Mouse (Mus musculus) embryonic facial prominence, embryonic 14.5 days (tissue): ENCODE measurements at regions not wholly inside any gene's neighbourhood (a gene's known extent, or its start where the extent isn't known, plus 50 kb on each side); places are given as distances from the start of the nearest gene placed in this dataset.
A peak's percentile ranks its signal among the peaks of the same experiment; 100 is the strongest.

Experiments
- ATAC-seq: fragments of 200-750 bp; cut with Nextera tagmentation; 2 replicates; pipeline ENCODE4 v1.8.0; 2017; ENCODE audit warnings: low read depth, moderate number of reproducible peaks, moderate TSS enrichment
- DNase-seq: peaks from one replicate; pipeline ENCODE4 v3.0.0-alpha.2; 2015; ENCODE audit warnings: low spot score
- H3K27ac ChIP-seq: fragments of 300-500 bp; sonication (generic); replicated peaks from 2 replicates; pipeline ENCODE4 v1.5.1; 2014; ENCODE audit warnings: low read depth, mild to moderate bottlenecking, low read length, moderate library complexity
- H3K27me3 ChIP-seq: fragments of 300-500 bp; sonication (generic); replicated peaks from 2 replicates; pipeline ENCODE4 v1.6.1; 2014; ENCODE audit warnings: low read length; ENCODE audit not compliant: control insufficient read depth, insufficient read depth
- H3K36me3 ChIP-seq: fragments of 300-500 bp; sonication (generic); 2 replicates; pipeline ENCODE4 v1.6.1; 2014; ENCODE audit warnings: low read length, mixed read lengths; ENCODE audit not compliant: control insufficient read depth, insufficient read depth
- H3K4me1 ChIP-seq: fragments of 300-500 bp; sonication (generic); 2 replicates; pipeline ENCODE4 v1.6.1; 2014; ENCODE audit warnings: antibody characterized with exemption, low read length; ENCODE audit not compliant: control insufficient read depth, insufficient read depth
- H3K4me2 ChIP-seq: fragments of 300-500 bp; sonication (generic); 2 replicates; pipeline ENCODE4 v1.6.1; 2014; ENCODE audit warnings: low read depth, mild to moderate bottlenecking, low read length, moderate library complexity, mixed read lengths
- H3K4me3 ChIP-seq: fragments of 300-500 bp; sonication (generic); 2 replicates; pipeline ENCODE4 v1.5.1; 2014; ENCODE audit warnings: low read depth, mild to moderate bottlenecking, low read length
- H3K9ac ChIP-seq: fragments of 300-500 bp; sonication (generic); 2 replicates; pipeline ENCODE4 v1.6.1; 2014; ENCODE audit warnings: low read depth, mild to moderate bottlenecking, low read length, moderate library complexity, mixed read lengths
- H3K9me3 ChIP-seq: fragments of 300-500 bp; sonication (generic); 2 replicates; pipeline ENCODE4 v1.6.1; 2016; ENCODE audit warnings: low read length; ENCODE audit not compliant: control insufficient read depth
- WGBS: fragments of 180-500 bp; shearing (Covaris S2); extraction: QIAGEN DNeasy Blood & Tissue Kit; methylation state at CpG from one replicate; pipeline ENCODE4 v1.1.7; 2014; 5-methylcytosine and 5-hydroxymethylcytosine counted together

DNA sequence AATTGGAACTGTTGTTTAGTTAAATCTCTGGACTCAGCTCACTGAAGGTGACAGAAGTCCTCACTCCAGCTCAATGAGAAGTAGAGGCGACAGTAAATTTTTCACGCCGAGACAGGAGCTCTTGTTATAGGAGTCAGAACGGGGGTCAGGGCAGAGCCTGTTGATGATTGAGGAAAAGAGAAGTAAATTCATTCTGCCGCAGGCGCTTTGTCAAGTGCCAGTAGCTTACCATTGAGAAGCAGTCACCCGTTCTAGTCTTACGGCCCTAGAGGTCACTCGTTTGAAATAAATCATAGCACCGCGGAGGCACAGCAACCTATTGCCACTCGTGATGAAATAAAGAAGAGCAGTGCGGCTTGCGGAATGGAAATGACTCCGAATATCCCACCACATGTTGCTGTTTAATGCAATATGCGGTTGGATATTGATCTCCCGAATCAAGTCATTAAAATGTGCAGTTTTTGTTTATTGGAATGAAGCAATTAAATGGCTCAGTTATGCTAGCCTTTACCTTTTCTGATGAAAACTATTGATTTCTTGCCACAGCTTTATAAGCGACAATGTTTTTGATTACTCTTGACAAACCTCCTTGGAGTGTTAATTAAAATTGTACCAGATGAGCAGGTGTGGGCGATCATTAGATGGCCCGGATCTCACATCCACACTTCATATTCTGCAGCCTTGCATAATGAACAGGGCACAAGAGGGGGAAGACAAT is 152.7 kb downstream of the Zfp281 start:
- peaks cover 6% of the 10 kb centered on the region for H3K9me3 ChIP-seq
- H3K4me1 ChIP-seq, result peaks cover 3% of the 10 kb centered on the region; the same call in 1 of the 2 replicates
- no peaks in the 10 kb centered on the region for H3K27me3 ChIP-seq
- H3K4me3 ChIP-seq, result no peak overlapping the region
- no peaks in the 10 kb centered on the region for H3K36me3 ChIP-seq
- DNase-seq (no peak), ATAC-seq (no peak)
- H3K9ac ChIP-seq, result no peak overlapping the region
- 66% methylated on average over 20 of the region's 20 CpGs for WGBS
- H3K27ac ChIP-seq, result no peak overlapping the region
- H3K4me2 ChIP-seq, result no peak overlapping the region

DNA sequence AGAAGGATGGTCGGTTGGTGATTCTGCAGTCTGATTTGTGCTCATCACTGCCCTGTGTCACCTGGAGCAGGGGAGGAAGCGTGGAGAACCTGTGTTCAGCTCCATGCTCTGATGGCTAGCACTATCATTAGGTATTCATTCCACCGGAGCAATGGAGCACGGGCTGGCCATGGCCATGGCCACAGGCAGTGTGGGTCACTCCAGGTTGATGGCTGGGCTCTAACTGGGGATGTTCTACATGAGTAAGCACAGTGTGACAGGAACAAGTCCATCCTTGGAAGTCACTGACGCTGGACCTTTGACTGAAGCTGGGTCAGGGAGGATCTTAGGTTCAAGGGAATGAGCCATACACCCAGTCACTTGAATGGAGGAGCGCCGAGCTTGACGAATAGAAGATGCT is 154.7 kb downstream of the Zfp281 start:
- peaks cover 3% of the 10 kb centered on the region; the same call in 1 of the 2 replicates for H3K4me1 ChIP-seq
- no peak overlapping the region for H3K27ac ChIP-seq
- no peaks in the 10 kb centered on the region for H3K36me3 ChIP-seq
- ATAC-seq (no peak), DNase-seq (no peak)
- H3K4me2 ChIP-seq, result no peak overlapping the region
- no peaks in the 10 kb centered on the region for H3K9me3 ChIP-seq
- H3K27me3 ChIP-seq, result no peaks in the 10 kb centered on the region
- H3K9ac ChIP-seq, result no peak overlapping the region
- H3K4me3 ChIP-seq, result no peak overlapping the region
- 86% methylated on average over 8 of the region's 8 CpGs for WGBS

DNA sequence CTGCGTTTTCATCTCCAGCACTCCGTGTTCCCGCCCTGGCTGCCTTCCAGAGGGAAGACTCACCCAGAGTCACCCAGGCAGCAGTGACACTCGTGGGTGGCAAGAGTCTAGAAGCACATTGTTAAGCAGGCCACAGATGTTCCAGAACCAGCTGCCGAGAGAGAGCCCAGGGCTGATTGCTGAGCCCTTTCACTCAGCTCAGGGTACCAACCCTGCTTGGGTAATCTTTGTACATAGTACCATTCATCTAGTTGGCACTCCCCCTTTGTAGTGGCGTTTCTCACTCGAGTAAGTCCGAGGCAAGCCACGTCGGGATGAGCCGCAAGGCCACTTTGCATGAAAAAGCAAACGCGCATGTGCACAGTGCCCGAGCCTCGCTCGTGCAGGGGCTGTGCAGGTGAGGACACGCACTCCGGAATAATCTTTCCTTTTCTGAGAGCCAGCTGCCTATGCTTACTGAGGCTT is 156.9 kb downstream of the Zfp281 start:
- ATAC-seq (peak; percentile 47; the same call in 1 of the 2 replicates), DNase-seq (peak; percentile 52)
- H3K9ac ChIP-seq, result no peak overlapping the region
- peak overlapping the region; percentile 19 for H3K4me3 ChIP-seq
- 38% methylated on average over 18 of the region's 18 CpGs for WGBS
- H3K36me3 ChIP-seq, result no peaks in the 10 kb centered on the region
- H3K27me3 ChIP-seq, result no peaks in the 10 kb centered on the region
- H3K4me1 ChIP-seq, result peaks cover 3% of the 10 kb centered on the region; the same call in 1 of the 2 replicates
- H3K27ac ChIP-seq, result peak overlapping the region; percentile 39; the same call in 1 of the 2 replicates
- H3K9me3 ChIP-seq, result no peaks in the 10 kb centered on the region
- H3K4me2 ChIP-seq, result peak overlapping the region; percentile 49

DNA sequence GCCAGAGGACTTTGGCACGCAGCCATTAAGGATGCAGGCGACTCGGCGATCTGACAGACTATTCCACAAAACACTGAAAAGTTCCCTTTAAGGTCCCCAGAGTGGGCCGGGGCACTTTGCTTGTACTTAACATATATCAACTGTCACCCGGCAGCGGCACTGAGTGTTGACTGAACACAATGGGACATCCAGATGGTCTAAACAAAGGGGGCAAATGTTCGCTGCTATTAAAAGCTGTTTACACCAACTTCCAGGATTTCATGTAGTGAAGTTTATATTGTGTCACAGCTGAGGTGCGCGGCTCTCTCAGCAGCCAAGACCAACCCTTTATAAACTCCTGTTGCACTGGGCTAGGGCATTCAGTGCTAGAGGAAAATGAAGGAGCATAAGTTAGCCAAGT is 157.6 kb downstream of the Zfp281 start:
- H3K4me1 ChIP-seq, result peaks cover 3% of the 10 kb centered on the region; the same call in 1 of the 2 replicates
- WGBS, result 29% methylated on average over 10 of the region's 10 CpGs
- no peaks in the 10 kb centered on the region for H3K36me3 ChIP-seq
- no peak overlapping the region; the same call in 1 of the 2 replicates for H3K9ac ChIP-seq
- ATAC-seq (peak; percentile 41; the same call in 1 of the 2 replicates), DNase-seq (peak; percentile 60)
- H3K9me3 ChIP-seq, result no peaks in the 10 kb centered on the region
- H3K4me3 ChIP-seq, result peak overlapping the region; percentile 19
- peak overlapping the region; percentile 49 for H3K4me2 ChIP-seq
- no peaks in the 10 kb centered on the region for H3K27me3 ChIP-seq
- H3K27ac ChIP-seq, result 0 out of 2 replicates have a peak overlapping the region, but pooled peaks have one; percentile 39

DNA sequence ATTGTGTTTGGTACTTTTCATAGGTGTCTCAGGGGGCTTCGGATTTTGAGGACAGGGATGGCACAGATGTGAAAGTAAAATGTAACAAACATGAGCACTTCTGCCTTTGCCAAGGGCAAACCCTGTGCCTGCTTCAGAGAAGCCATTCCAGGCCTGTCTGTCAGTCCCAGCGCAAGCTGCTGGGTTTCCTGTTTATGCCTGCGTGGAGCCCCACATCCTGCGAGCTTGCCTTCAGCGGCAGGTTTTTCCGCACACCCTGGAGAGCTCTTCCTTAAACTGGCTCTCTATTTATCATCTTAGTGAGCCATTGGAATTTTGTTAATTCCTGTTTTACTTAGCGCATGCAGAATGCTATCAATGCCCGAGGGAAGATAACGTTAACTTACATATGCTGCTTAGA is 159.5 kb downstream of the Zfp281 start:
- DNase-seq, result no peak
- no peak for ATAC-seq
- Histone ChIP-seq H3K4me3 (no peak overlapping the region), H3K27ac (no peak overlapping the region), H3K9me3 (no peaks in the 10 kb centered on the region), H3K4me2 (no peak overlapping the region), H3K9ac (no peak overlapping the region), H3K4me1 (peaks cover 3% of the 10 kb centered on the region; the same call in 1 of the 2 replicates), H3K36me3 (no peaks in the 10 kb centered on the region), H3K27me3 (no peaks in the 10 kb centered on the region)
- 50% methylated on average over 9 of the region's 9 CpGs for WGBS

DNA sequence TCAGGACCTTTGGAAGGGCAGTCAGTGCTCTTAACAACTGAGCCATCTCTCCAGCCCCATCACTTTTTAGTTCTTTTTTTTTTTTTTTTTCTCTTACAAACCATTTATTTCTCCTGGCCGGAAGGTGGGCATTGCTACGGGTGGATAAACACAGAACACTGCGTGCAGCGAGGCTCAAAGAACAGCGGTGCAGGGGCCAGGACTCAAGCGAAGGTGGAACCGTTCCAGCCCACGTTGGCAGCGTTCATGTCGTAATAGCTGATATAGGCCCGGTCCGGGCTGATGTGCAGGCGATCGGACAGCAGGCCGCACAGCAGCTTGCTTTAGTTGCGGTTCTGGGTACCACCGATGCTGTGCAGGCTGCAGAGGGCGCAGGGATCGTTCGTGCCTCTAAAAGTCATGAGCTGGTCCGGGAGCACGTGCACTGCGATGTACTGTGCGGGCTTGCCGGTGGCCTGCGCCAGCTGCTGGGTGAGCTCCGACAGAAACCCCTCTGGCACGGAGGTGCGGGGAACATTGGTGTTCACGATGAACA is 164.3 kb downstream of the Zfp281 start:
- no peaks in the 10 kb centered on the region for H3K36me3 ChIP-seq
- 72% methylated on average over 30 of the region's 30 CpGs for WGBS
- no peak for ATAC-seq
- no peaks in the 10 kb centered on the region for H3K4me1 ChIP-seq
- H3K9me3 ChIP-seq, result no peaks in the 10 kb centered on the region
- H3K4me3 ChIP-seq, result no peak overlapping the region
- no peak for DNase-seq
- H3K27me3 ChIP-seq, result no peaks in the 10 kb centered on the region
- H3K27ac ChIP-seq, result no peak overlapping the region
- H3K9ac ChIP-seq, result no peak overlapping the region
- H3K4me2 ChIP-seq, result no peak overlapping the region

DNA sequence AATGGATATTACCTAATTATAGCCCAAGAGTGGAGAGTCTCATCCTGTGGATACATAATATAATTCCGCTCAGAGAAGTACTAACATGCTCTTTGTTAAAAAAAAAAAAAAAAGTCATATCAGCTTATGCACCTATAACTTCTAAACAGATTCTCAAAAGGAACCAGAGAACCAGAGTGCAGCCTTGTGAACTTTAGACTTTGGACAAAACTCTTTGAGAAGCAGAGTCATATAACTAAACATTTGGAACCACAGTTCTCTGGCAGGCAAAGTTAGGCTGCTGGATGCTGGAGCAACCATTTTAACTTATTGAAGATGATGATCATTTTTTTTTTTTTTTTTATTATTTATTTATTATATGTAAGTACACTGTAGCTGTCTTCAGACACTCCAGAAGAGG is 166.9 kb downstream of the Zfp281 start:
- Histone ChIP-seq H3K4me3 (no peak overlapping the region), H3K4me1 (no peaks in the 10 kb centered on the region), H3K27ac (no peak overlapping the region), H3K4me2 (no peak overlapping the region), H3K36me3 (no peaks in the 10 kb centered on the region), H3K9me3 (no peaks in the 10 kb centered on the region), H3K27me3 (no peaks in the 10 kb centered on the region), H3K9ac (no peak overlapping the region)
- DNase-seq (no peak), ATAC-seq (no peak)
- WGBS, result 64% methylated on average over 1 of the region's 1 CpGs
